Mouse (Mus musculus): ENCODE measurements around the gene Neto2. TPM values are rescaled to one million over a fixed set of nuclear protein-coding genes. Genes with fewer than 3 reads are reported as not detected.

The Neto2 gene
- polyA plus RNA-seq (2016; fragmentation: Nextera tagmentation; extraction: Ambion mirVana), result 35.1 and 37.5 TPM in 2 replicates

GRCm38 (mm10) chr8:85700751-85701351 is at the start of gene Neto2:
TSS of gene Neto2 (minus strand) at chr8:85700924.
- peak within 1 kb of the TSS; percentile 92 for H3K27ac ChIP-seq

GRCm38 (mm10) chr8:85745053-85745452 is 44.3 kb upstream of the Neto2 start:
- no peak overlapping the region for H3K9ac ChIP-seq
- no peak overlapping the region for H3K27ac ChIP-seq
- H3K9me3 ChIP-seq, result no peaks in the 10 kb centered on the region
- no peaks in the 10 kb centered on the region for H3K27me3 ChIP-seq (replicated peaks)
- no peaks in the 10 kb centered on the region for H3K36me3 ChIP-seq
- H3K4me3 ChIP-seq, result no peak overlapping the region
- no peaks in the 10 kb centered on the region for H3K4me1 ChIP-seq
- ATAC-seq (ENCODE audit: low FRiP score, low read depth), result no peak
- 92% methylated on average over 2 of the region's 2 CpGs for WGBS
- no peak overlapping the region for H3K4me2 ChIP-seq (replicated peaks)

More at GRCm38 (mm10) chr8:85700751-85701351, at the start of gene Neto2:
- ATAC-seq (ENCODE audit: low FRiP score, low read depth), result peak; percentile 87
- Histone ChIP-seq H3K9me3 (no peaks in the 10 kb centered on the region), H3K4me2 (replicated peaks) (peak within 1 kb of the TSS; percentile 71), H3K27me3 (replicated peaks) (no peaks in the 10 kb centered on the region; the same call in 1 of the 2 replicates), H3K36me3 (no peaks in the 10 kb centered on the region), H3K4me1 (no peaks in the 10 kb centered on the region), H3K4me3 (peak within 1 kb of the TSS; percentile 76), H3K9ac (peak within 1 kb of the TSS; percentile 84)
- WGBS, result 8% methylated on average over 38 of the region's 65 CpGs

GRCm38 (mm10) chr8:85730545-85730944 is 29.8 kb upstream of the Neto2 start:
- Histone ChIP-seq H3K4me1 (no peaks in the 10 kb centered on the region), H3K27me3 (replicated peaks) (no peaks in the 10 kb centered on the region), H3K4me3 (no peak overlapping the region), H3K9ac (no peak overlapping the region), H3K36me3 (peaks cover 21% of the 10 kb centered on the region), H3K9me3 (no peaks in the 10 kb centered on the region), H3K4me2 (replicated peaks) (no peak overlapping the region), H3K27ac (no peak overlapping the region)
- no peak for ATAC-seq (ENCODE audit: low FRiP score, low read depth)
- 88% methylated on average over 3 of the region's 3 CpGs for WGBS

DNA sequence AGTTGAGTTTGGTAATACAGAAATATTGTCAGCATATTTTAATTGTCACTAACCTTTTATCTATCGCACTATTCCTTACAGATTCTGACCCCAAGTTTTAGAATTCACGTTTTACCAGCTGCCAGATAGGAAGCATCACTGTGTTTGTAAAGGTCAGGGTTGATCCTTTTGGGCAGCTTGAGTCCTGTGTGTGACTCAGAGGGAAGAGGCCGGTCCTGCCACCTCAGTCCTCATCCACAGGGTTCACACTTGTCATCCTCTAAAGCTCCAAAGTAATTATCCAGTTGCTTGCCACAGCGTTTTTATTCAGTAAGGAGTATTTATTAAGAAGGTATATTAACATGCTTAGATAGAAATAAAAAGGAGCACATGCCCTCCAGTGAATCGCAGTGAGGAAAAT is 16.5 kb upstream of the Neto2 start:
- Histone ChIP-seq H3K27me3 (replicated peaks) (no peaks in the 10 kb centered on the region), H3K9ac (no peak overlapping the region), H3K4me3 (no peak overlapping the region), H3K4me2 (replicated peaks) (no peak overlapping the region), H3K27ac (no peak overlapping the region), H3K36me3 (peaks cover 18% of the 10 kb centered on the region), H3K9me3 (no peaks in the 10 kb centered on the region), H3K4me1 (no peaks in the 10 kb centered on the region)
- no peak for ATAC-seq (ENCODE audit: low FRiP score, low read depth)
- 88% methylated on average over 5 of the region's 5 CpGs for WGBS

- H3K4me1 ChIP-seq, result no peaks in the 10 kb centered on the region
- no peaks in the 10 kb centered on the region for H3K9me3 ChIP-seq
- no peak overlapping the region for H3K27ac ChIP-seq
- no peak overlapping the region for H3K4me2 ChIP-seq (replicated peaks)
- peaks cover 15% of the 10 kb centered on the region for H3K36me3 ChIP-seq
- no peak overlapping the region for H3K4me3 ChIP-seq
- no peaks in the 10 kb centered on the region for H3K27me3 ChIP-seq (replicated peaks)
- no peak overlapping the region for H3K9ac ChIP-seq
- WGBS, result 90% methylated on average over 4 of the region's 4 CpGs
- no peak for ATAC-seq (ENCODE audit: low FRiP score, low read depth)
Observed at GRCm38 (mm10) chr8:85716696-85717095, 16.0 kb upstream of the Neto2 start.

DNA sequence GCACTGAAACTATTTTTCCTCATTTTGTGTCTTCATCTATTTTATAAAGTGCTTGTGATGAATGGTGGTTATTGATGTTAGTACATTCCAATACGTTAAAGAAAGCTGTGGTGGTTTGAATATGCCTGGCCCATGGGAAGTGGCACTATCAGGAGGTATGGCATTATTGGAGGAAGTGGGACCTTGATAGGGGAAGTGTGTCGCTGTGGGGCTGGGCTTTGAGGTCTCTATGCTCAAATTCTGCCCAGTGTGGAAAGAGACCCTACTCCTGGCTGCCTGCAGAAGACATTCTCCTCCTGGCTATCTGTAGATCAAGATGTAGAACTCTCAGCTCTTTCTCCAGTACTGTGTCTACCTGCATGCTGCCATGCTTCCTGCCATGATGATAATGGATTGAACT is 6.3 kb upstream of the Neto2 start:
- no peak overlapping the region for H3K9ac ChIP-seq
- H3K9me3 ChIP-seq, result no peaks in the 10 kb centered on the region
- H3K4me3 ChIP-seq, result no peak overlapping the region
- no peaks in the 10 kb centered on the region for H3K4me1 ChIP-seq
- no peaks in the 10 kb centered on the region for H3K27me3 ChIP-seq (replicated peaks)
- H3K27ac ChIP-seq, result no peak overlapping the region
- H3K36me3 ChIP-seq, result no peaks in the 10 kb centered on the region
- ATAC-seq (ENCODE audit: low FRiP score, low read depth), result no peak
- WGBS, result 75% methylated on average over 2 of the region's 2 CpGs
- H3K4me2 ChIP-seq (replicated peaks), result no peak overlapping the region

DNA sequence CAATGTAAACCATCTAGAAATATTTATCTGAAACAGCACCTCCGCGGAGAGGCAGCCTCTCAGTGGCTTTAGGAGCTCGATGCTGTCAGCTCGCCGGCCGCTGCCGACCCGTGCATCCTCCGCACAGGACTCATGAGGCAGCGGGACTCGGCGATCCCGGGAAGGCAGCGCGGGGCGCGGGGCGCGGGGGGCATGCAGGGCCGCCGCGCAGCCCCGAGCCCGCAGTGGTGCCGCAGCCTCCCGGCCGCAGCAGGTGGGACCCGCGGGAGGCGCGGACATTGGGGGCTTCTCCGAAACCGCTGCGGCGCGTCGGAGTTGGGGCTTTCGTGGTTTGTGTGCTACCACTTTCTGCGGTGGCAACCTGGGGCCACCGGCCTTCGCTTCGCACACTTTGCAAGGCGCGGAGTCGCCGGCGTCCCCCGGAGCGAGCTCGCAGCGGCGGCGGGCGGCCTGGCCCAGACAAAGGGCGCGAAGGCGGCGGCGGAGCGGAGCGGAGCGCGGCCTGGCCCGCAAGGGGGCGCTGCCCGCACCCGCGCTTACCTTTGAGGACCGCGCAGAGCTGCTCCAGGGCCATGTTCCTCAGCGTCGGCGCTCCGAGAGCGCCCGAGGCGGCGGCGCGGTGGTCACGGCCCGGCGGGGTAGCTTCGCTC is 498 bp downstream of the Neto2 start:
- Histone ChIP-seq H3K9ac (peak overlapping the region; percentile 84), H3K27me3 (replicated peaks) (no peaks in the 10 kb centered on the region; the same call in 1 of the 2 replicates), H3K4me1 (no peaks in the 10 kb centered on the region), H3K27ac (peak overlapping the region; percentile 92), H3K36me3 (no peaks in the 10 kb centered on the region), H3K4me2 (replicated peaks) (peak overlapping the region; percentile 71), H3K4me3 (peak overlapping the region; percentile 76), H3K9me3 (no peaks in the 10 kb centered on the region)
- peak; percentile 97 for ATAC-seq (ENCODE audit: low FRiP score, low read depth)
- under 1% methylated on average over 74 of the region's 84 CpGs for WGBS

GRCm38 (mm10) chr8:85699051-85699450 is 1.7 kb downstream of the Neto2 start:
- Histone ChIP-seq H3K36me3 (no peaks in the 10 kb centered on the region), H3K4me1 (no peaks in the 10 kb centered on the region), H3K9ac (no peak overlapping the region), H3K27ac (no peak overlapping the region), H3K9me3 (no peaks in the 10 kb centered on the region), H3K27me3 (replicated peaks) (no peaks in the 10 kb centered on the region; the same call in 1 of the 2 replicates), H3K4me2 (replicated peaks) (peak overlapping the region; percentile 47), H3K4me3 (no peak overlapping the region)
- ATAC-seq (ENCODE audit: low FRiP score, low read depth), result 0 out of 2 replicates have a peak, but pooled peaks have one; percentile 10
- WGBS, result 1% methylated on average over 6 of the region's 6 CpGs

DNA sequence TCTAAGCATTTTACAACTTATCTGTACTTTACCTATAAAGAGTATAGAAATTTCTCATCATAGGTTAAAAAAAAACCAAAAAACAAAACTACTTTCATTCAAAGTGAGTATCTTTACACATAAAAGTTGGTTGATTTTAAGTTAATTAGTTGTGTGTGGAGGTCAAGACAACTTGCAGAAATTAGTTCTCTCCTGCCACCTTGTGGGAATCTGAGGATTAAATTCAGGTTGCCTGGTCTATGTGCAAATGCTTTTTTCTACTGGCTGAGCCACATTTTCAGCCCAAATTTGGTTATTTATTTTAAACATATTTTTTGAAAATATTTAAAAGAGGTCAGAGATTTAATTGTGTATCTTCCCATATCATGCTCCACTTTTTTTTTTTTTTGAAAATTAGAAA is 35.6 kb downstream of the Neto2 start:
- no peak for ATAC-seq (ENCODE audit: low FRiP score, low read depth)
- Histone ChIP-seq H3K4me3 (no peak overlapping the region), H3K4me2 (replicated peaks) (no peak overlapping the region), H3K27me3 (replicated peaks) (no peaks in the 10 kb centered on the region), H3K4me1 (no peaks in the 10 kb centered on the region), H3K36me3 (peaks cover 10% of the 10 kb centered on the region; the same call in 1 of the 2 replicates), H3K9ac (no peak overlapping the region), H3K9me3 (no peaks in the 10 kb centered on the region), H3K27ac (no peak overlapping the region)

DNA sequence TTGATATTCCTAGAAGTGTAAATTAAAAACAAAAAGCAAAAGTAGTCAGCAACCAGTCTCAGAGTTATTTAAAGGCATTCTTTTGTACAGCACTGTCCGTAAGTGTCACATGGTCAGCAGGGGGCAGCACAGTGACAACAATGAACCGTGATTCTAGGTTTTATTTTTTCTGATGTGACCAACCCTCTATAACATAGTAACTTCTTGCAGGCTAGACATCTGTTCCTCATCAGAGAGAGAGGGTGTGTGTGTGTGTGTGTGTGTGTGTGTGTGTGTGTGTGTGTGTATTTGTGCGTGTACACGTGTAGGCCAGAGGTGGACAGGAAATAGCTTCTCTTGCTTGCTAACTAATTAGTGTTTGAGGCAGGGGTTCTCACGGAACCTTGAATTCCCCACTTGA is 38.7 kb downstream of the Neto2 start:
- H3K4me1 ChIP-seq, result no peaks in the 10 kb centered on the region
- no peak overlapping the region for H3K9ac ChIP-seq
- ATAC-seq (ENCODE audit: low FRiP score, low read depth), result no peak
- 68% methylated on average over 5 of the region's 5 CpGs for WGBS
- H3K9me3 ChIP-seq, result no peaks in the 10 kb centered on the region
- H3K36me3 ChIP-seq, result peaks cover 7% of the 10 kb centered on the region; the same call in 1 of the 2 replicates
- H3K27me3 ChIP-seq (replicated peaks), result no peaks in the 10 kb centered on the region
- no peak overlapping the region for H3K27ac ChIP-seq
- no peak overlapping the region for H3K4me3 ChIP-seq
- no peak overlapping the region for H3K4me2 ChIP-seq (replicated peaks)

GRCm38 (mm10) chr8:85651201-85651600 is 49.5 kb downstream of the Neto2 start:
- Histone ChIP-seq H3K4me3 (no peak overlapping the region), H3K27ac (no peak overlapping the region), H3K27me3 (replicated peaks) (no peaks in the 10 kb centered on the region), H3K4me1 (no peaks in the 10 kb centered on the region), H3K9me3 (no peaks in the 10 kb centered on the region), H3K36me3 (peaks cover 8% of the 10 kb centered on the region; the same call in 1 of the 2 replicates), H3K9ac (no peak overlapping the region), H3K4me2 (replicated peaks) (no peak overlapping the region)
- WGBS, result 97% methylated on average over 2 of the region's 2 CpGs
- ATAC-seq (ENCODE audit: low FRiP score, low read depth), result no peak

DNA sequence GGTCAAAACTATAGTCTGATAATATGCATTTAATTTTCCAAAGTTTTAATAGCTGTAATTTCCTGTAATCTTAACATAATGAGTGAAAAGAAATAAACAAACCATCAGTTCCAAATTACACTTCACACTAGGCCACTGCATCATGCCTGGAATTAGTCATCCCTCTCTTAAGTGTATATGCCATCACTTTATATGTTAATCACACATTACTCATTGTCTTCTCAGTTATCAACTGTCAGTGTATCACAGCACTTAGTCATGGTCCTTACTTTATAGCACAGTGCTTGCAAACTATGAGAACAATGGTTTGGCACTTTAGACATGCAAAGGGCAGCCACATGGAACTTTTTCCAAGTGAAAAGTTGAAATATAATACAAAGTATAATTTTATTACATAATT is 52.2 kb downstream of the Neto2 start:
- H3K9me3 ChIP-seq, result no peaks in the 10 kb centered on the region
- no peak overlapping the region for H3K27ac ChIP-seq
- H3K4me2 ChIP-seq (replicated peaks), result no peak overlapping the region
- no peaks in the 10 kb centered on the region for H3K27me3 ChIP-seq (replicated peaks)
- H3K36me3 ChIP-seq, result peaks cover 24% of the 10 kb centered on the region
- H3K9ac ChIP-seq, result no peak overlapping the region
- no peak for ATAC-seq (ENCODE audit: low FRiP score, low read depth)
- H3K4me1 ChIP-seq, result no peaks in the 10 kb centered on the region
- H3K4me3 ChIP-seq, result no peak overlapping the region
